Mouse (Mus musculus) liver, postnatal 0 days (tissue): ENCODE results near the gene Fpgs. TPM values are rescaled to one million over a fixed set of nuclear protein-coding genes. Genes with fewer than 3 reads are reported as not detected.

ENCODE experiments used
- ATAC-seq: fragments of 200-750 bp; cut with Nextera tagmentation; 2 replicates; pipeline ENCODE4 v1.8.0; 2017; ENCODE audit warnings: mild to moderate bottlenecking, moderate library complexity
- DNase-seq: peaks from one replicate; pipeline ENCODE4 v3.0.0-alpha.2; 2016
- H3K27ac ChIP-seq: fragments of 300-500 bp; sonication (generic); 2 replicates; pipeline ENCODE4 v1.5.1; 2014; ENCODE audit warnings: antibody characterized with exemption, moderate library complexity, mild to moderate bottlenecking, low read depth
- H3K27me3 ChIP-seq: fragments of 300-500 bp; sonication (generic); 2 replicates; pipeline ENCODE4 v1.6.1; 2014; ENCODE audit warnings: low read length, control low read depth, mixed read lengths; ENCODE audit not compliant: insufficient read depth
- H3K36me3 ChIP-seq: fragments of 300-500 bp; sonication (generic); replicated peaks from 2 replicates; pipeline ENCODE4 v1.6.1; 2014; ENCODE audit warnings: mild to moderate bottlenecking, control low read depth, low read length, moderate library complexity, mixed read lengths; ENCODE audit not compliant: insufficient read depth
- H3K4me1 ChIP-seq: fragments of 300-500 bp; sonication (generic); 2 replicates; pipeline ENCODE4 v1.6.1; 2014; ENCODE audit warnings: antibody characterized with exemption, mild to moderate bottlenecking, control low read depth; ENCODE audit not compliant: insufficient read depth
- H3K4me2 ChIP-seq: fragments of 300-500 bp; sonication (generic); 2 replicates; pipeline ENCODE4 v1.6.1; 2014; ENCODE audit warnings: low read depth, mild to moderate bottlenecking, low read length, moderate library complexity, mixed read lengths
- H3K4me3 ChIP-seq: fragments of 300-500 bp; sonication (generic); 2 replicates; pipeline ENCODE4 v1.5.1; 2014; ENCODE audit warnings: low read depth, low read length
- H3K9ac ChIP-seq: fragments of 300-500 bp; sonication (generic); replicated peaks from 2 replicates; pipeline ENCODE4 v1.6.1; 2014; ENCODE audit warnings: mild to moderate bottlenecking, moderate library complexity
- H3K9me3 ChIP-seq: fragments of 300-500 bp; sonication (generic); 2 replicates; pipeline ENCODE4 v1.6.1; 2016; ENCODE audit warnings: mild to moderate bottlenecking, control low read depth, low read length, mixed read lengths
- CTCF ChIP-seq: sonication (generic); IDR thresholded peaks from 2 replicates; pipeline ENCODE4 v1.5.1; 2016; ENCODE audit warnings: antibody characterized with exemption, low read depth
- EP300 ChIP-seq: IDR thresholded peaks from 2 replicates; pipeline ENCODE4 v1.6.1; 2016; ENCODE audit warnings: antibody characterized with exemption, low read depth, mild to moderate bottlenecking
- WGBS: fragments of 180-500 bp; shearing (Covaris S2); extraction: QIAGEN DNeasy Blood & Tissue Kit; methylation state at CpG from one replicate; pipeline ENCODE4 v1.1.7; 2014; ENCODE audit not compliant: insufficient replicate concordance; 5-methylcytosine and 5-hydroxymethylcytosine counted together
- polyA plus RNA-seq: library from polyadenylated mRNA; unstranded; fragments of >200 nt; fragmentation: Nextera tagmentation; extraction: Ambion mirVana; gene quantifications from 2 replicates; pipeline ENCODE4 v1.2.1, GENCODE M21; 2015

Fpgs gene
- polyA plus RNA-seq, 1 experiment from 2014 or later, result 95.9 TPM

DNA sequence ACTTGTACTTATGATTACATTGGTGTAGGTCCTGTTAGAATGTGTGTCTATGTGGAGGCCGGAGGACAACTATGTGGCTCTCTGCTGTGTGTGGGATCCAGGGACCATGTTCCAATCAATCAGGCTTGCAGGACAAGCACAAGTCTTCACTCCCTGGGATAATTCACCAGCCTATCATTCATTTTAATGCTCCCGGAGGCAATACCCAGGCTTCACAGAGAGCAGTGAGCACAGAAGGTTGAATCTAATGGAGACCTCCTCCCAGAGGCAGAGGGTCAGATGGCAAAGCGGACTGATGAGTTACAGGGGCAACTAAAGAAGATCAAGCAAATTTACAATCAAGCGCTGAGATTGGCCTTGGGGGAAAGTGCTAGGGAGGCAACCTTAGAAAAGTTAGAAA, 25.6 kb upstream of the Fpgs start:
- ATAC-seq, result no peak

DNA sequence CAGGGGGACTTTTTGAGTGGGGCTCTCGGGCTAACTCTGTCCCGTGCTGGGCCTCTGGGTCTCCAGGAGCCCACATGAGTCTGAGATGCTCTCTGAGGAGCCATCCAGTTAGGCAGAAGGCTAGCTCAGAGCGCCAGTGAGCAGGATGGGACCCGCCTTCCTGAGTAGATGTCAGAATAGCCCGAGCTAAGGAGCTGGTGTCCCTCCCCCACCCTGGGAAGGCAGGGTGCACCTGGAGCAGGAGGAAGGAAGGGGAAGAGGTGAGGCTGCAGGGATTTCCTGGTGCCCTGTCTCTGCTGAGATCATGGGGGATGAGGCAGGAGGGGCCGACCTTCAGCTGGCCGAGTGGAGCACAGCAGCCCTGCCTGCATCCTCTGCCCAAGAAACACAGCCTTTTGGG, 24.5 kb upstream of the Fpgs start:
- TF ChIP-seq CTCF, result no peak
- no peak for TF ChIP-seq EP300
- Histone ChIP-seq H3K4me1 (peaks cover 5% of the 10 kb centered on the region), H3K9ac (peak overlapping the region; percentile 41; the same call in 1 of the 2 replicates), H3K4me3 (peak overlapping the region; percentile 30), H3K4me2 (peak overlapping the region; percentile 70; the same call in 1 of the 2 replicates), H3K9me3 (no peaks in the 10 kb centered on the region), H3K27me3 (no peaks in the 10 kb centered on the region), H3K36me3 (0 out of 2 replicates have a peak, but pooled peaks cover 5% of the 10 kb centered on the region), H3K27ac (peak overlapping the region; percentile 40)
- WGBS, result 47% methylated on average over 7 of the region's 7 CpGs
- DNase-seq, result no peak
- ATAC-seq, result no peak

More for the DNA sequence above, 25.6 kb upstream of the Fpgs start:
- TF ChIP-seq CTCF (no peak), EP300 (no peak)
- Histone ChIP-seq H3K4me1 (peaks cover 5% of the 10 kb centered on the region), H3K4me3 (no peak overlapping the region), H3K36me3 (0 out of 2 replicates have a peak, but pooled peaks cover 5% of the 10 kb centered on the region), H3K27ac (0 out of 2 replicates have a peak overlapping the region, but pooled peaks have one; percentile 31), H3K27me3 (no peaks in the 10 kb centered on the region), H3K9ac (no peak overlapping the region), H3K9me3 (no peaks in the 10 kb centered on the region), H3K4me2 (peak overlapping the region; percentile 0; the same call in 1 of the 2 replicates)
- 78% methylated on average over 4 of the region's 4 CpGs for WGBS
- no peak for DNase-seq

DNA sequence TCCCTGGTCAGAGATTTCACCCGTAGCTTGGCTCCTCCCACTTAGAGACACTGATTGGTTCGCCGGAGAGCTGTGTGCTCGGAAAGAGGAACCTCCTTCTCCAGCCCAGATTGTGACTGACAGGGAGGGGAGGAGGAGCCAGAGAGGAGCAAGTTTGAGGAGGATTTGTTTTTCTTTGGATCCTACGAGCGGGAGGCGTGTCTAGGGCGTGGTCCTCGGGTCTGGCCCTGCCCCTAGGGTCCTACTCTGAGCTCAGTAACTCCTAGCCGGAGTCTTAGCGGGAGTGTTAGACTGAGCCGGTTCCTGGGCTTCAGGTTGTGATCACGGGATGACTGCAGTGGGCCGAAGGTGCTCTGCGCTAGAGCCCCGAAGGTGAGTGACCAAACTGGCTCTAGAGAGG, 23.5 kb upstream of the Fpgs start:
- ATAC-seq (peak; percentile 96), DNase-seq (peak; percentile 89)
- peaks cover 5% of the 10 kb centered on the region for H3K4me1 ChIP-seq
- 7% methylated on average over 16 of the region's 16 CpGs for WGBS
- peak overlapping the region; percentile 70 for H3K4me2 ChIP-seq
- peak overlapping the region; percentile 48 for H3K9ac ChIP-seq
- TF ChIP-seq EP300, result no peak
- no peaks in the 10 kb centered on the region for H3K27me3 ChIP-seq
- H3K36me3 ChIP-seq, result 0 out of 2 replicates have a peak, but pooled peaks cover 5% of the 10 kb centered on the region
- no peaks in the 10 kb centered on the region for H3K9me3 ChIP-seq
- peak overlapping the region; percentile 40; the same call in 1 of the 2 replicates for H3K27ac ChIP-seq
- H3K4me3 ChIP-seq, result peak overlapping the region; percentile 30

DNA sequence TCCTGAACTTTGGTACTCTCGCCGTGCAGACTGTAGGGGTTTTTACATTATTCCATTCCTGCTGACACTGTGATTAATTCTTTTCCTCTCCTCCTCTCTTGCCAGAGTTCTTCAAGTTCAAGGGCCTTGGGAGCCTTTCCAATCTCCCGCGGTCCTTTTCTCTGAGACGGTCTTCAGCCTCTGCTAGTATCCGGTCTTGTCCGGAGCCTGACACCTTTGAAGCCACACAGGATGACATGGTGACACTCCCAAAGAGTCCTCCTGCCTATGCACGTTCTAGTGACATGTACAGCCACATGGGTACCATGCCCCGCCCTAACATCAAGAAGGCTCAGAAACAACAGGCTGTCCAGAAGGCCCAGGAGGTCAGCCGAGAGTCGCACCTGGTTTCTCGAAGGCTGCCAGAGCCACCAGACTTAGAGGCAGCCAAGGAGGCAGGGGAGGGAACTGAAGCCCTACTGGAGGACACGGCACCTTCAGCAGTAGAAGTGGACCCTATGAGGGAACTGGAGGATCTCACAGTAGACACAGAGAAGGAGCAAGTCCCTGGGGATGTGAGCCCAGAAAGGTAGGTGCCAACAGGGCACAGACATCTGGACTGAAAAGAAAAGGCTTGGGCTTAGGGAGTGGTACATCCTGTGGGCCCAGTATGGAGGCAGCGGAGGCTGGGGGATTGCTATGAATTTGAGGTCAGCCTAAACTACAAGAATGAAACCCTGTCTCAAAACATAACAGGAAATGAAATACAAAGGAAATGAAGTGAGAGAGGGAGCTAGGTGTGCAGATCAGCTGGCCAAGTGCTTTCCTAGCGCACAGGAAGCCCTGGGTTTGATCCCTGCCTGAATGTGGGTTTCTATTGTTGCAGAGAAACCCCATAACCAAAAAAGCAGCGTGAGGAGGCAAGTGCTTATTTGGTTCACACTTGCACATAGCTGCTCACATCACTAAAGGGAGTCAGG, 21.2 kb upstream of the Fpgs start:
- DNase-seq, result no peak
- 0 out of 2 replicates have a peak, but pooled peaks cover 5% of the 10 kb centered on the region for H3K36me3 ChIP-seq

DNA sequence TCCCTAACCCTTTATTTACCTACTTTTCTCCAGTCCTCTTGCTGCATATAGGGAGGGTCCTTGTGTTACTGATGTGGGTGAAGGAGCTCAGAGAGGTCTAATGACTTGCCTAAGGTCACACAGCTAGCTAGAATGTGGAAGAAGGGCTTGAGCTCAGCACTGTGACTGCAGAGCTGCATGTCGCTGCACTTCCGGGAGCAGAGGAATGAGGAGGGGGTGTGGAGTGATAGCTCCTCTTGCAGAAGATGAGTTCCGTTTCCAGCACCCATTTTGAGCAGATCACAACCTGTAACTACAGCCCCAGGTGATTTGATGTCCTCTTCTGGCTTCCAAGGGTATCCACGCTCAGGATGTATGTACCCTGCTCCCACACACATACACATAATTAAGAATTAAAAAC, 20.2 kb upstream of the Fpgs start:
- ATAC-seq (no peak), DNase-seq (no peak)
- no peak overlapping the region for H3K4me3 ChIP-seq
- H3K27me3 ChIP-seq, result no peaks in the 10 kb centered on the region
- 84% methylated on average over 4 of the region's 4 CpGs for WGBS
- H3K9me3 ChIP-seq, result no peaks in the 10 kb centered on the region
- 0 out of 2 replicates have a peak, but pooled peaks cover 5% of the 10 kb centered on the region for H3K36me3 ChIP-seq
- H3K4me1 ChIP-seq, result peaks cover 12% of the 10 kb centered on the region
- H3K27ac ChIP-seq, result no peak overlapping the region
- H3K9ac ChIP-seq, result no peak overlapping the region
- H3K4me2 ChIP-seq, result no peak overlapping the region
- TF ChIP-seq CTCF, result no peak
- no peak for TF ChIP-seq EP300

More for the DNA sequence above, 21.2 kb upstream of the Fpgs start:
- no peak for TF ChIP-seq CTCF
- no peak for TF ChIP-seq EP300
- Histone ChIP-seq H3K27me3 (no peaks in the 10 kb centered on the region), H3K9me3 (no peaks in the 10 kb centered on the region), H3K4me3 (no peak overlapping the region), H3K9ac (no peak overlapping the region), H3K4me2 (no peak overlapping the region), H3K4me1 (peaks cover 7% of the 10 kb centered on the region), H3K27ac (no peak overlapping the region)
- ATAC-seq, result no peak
- WGBS, result 73% methylated on average over 16 of the region's 16 CpGs

DNA sequence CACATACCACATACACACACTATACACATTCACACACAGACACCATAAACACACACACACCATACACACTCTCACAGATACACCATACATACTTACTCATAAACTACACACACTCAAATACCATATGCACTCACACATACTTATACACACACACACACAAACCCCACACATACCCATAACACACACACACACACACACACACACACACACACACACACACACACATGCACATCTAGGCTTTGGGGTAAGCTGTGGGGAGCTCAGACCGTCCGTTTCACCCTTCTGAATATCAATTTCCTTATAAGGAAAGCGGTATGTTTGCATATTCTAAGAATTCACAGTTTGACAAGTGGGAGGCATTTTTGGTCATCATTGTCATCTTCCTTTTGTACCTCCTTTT, 18.6 kb upstream of the Fpgs start:
- peaks cover 16% of the 10 kb centered on the region for H3K4me1 ChIP-seq
- no peaks in the 10 kb centered on the region for H3K9me3 ChIP-seq
- ATAC-seq (no peak), DNase-seq (no peak)
- no peaks in the 10 kb centered on the region for H3K36me3 ChIP-seq
- H3K4me3 ChIP-seq, result peak overlapping the region; percentile 39
- H3K27ac ChIP-seq, result peak overlapping the region; percentile 36; the same call in 1 of the 2 replicates
- peak overlapping the region; percentile 67 for H3K4me2 ChIP-seq
- no peak for TF ChIP-seq EP300
- no peak for TF ChIP-seq CTCF
- WGBS, result 39% methylated on average over 3 of the region's 3 CpGs
- peak overlapping the region; percentile 18; the same call in 1 of the 2 replicates for H3K9ac ChIP-seq
- no peaks in the 10 kb centered on the region for H3K27me3 ChIP-seq
